Mouse (Mus musculus) liver, embryonic 14.5 days (tissue): ENCODE measurements at regions not wholly inside any gene's neighbourhood (a gene's known extent, or its start where the extent isn't known, plus 50 kb on each side); places are given as distances from the start of the nearest gene placed in this dataset.
A peak's percentile ranks its signal among the peaks of the same experiment; 100 is the strongest.

Source experiments
- CTCF ChIP-seq: IDR thresholded peaks from 2 replicates; pipeline ENCODE4 v1.5.1; 2016; ENCODE audit warnings: antibody characterized with exemption, low read depth, control low read depth
- EP300 ChIP-seq: IDR thresholded peaks from 2 replicates; pipeline ENCODE4 v1.6.1; 2016; ENCODE audit warnings: antibody characterized with exemption, low read depth

GRCm38 (mm10) chr8:78127852-78128251 lies 85.2 kb upstream of the Ttc29 start:
- TF ChIP-seq CTCF (peak; percentile 58), EP300 (no peak)
